Mouse (Mus musculus) CD4-positive helper T cell, adult 2 months (primary cell): ENCODE data around the gene Glcci1.
"Not testable (repeated sequence)": the region's sequence is repeated elsewhere in the genome, so short reads cannot be mapped to it uniquely, and the experiment has no call there.

Experiments used
- DNase-seq: peaks from one replicate; pipeline ENCODE4 v3.0.0-alpha.2; 2012; ENCODE audit warnings: low read depth, missing footprints, low spot score

Gene Glcci1

GRCm38 (mm10) chr6:8495109-8495826 is 14.1 kb upstream of the Glcci1 start:
- DNase-seq, result no peak

GRCm38 (mm10) chr6:8495827-8496222 is 13.6 kb upstream of the Glcci1 start:
- no peak for DNase-seq

GRCm38 (mm10) chr6:8497234-8497867 is 12.0 kb upstream of the Glcci1 start:
- DNase-seq, result no peak

DNA sequence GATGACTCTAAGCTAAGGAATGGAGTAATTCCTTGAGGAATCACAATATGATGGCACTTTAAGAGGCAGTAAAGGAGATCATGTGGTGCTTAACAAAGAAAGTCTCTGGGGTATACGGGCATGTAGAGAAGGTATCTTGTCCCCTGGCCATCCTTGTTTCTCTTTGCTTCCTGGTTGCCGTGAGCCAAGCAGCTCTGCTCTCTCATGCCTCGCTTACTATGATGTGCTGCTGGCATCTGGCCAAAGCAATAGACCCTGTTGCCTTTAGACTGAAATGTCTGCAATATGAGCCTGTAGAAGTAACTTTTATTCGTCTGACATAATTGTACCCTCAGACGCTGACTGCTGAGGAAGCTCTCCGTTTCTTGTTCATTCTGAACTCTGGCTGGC is 11.5 kb upstream of the Glcci1 start:
- DNase-seq, result no peak

GRCm38 (mm10) chr6:8498961-8499360 is 10.4 kb upstream of the Glcci1 start:
- DNase-seq, result no peak

- no peak for DNase-seq
These were observed 5.4 kb upstream of the Glcci1 start for GRCm38 (mm10) chr6:8503953-8504352.

DNA sequence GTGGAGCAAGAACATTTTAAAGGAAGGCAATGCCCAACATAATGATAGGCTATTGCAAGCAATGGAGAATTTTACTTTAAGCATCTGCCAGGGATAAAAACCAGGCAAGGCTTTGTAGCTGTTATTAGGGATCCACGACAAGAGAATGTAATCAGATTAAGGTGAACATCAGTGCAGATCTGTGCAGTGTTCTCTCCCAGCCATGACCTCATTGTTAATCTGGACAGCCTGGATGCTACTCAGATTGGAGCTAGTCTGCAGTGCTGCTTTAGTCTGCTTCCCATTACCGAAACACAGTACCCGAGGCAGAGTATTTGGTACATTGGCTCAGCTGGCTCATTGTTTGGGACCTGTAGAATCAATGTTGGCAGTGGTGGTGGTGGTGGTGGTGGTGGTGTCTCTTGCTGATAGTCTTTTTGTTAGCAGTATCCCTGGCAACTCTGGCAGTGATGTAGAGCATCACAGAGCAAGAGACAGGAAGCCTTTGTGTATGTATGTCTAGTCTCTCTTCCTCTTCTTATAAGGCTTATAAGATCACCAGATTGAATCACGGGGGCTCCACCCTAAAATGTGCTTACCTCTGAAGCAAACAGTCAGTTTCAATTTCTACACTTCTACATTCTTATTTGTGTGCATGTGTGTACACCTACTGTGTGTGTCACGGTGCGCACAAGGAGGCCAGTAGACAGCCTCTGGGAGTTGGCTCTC is 4.7 kb upstream of the Glcci1 start:
- peak; percentile 85 for DNase-seq

- no peak for DNase-seq
These were observed 2.8 kb upstream of the Glcci1 start for GRCm38 (mm10) chr6:8506631-8507030.

- peak; percentile 99 for DNase-seq
These were observed 390 bp upstream of the Glcci1 start for GRCm38 (mm10) chr6:8508883-8509536.

DNA sequence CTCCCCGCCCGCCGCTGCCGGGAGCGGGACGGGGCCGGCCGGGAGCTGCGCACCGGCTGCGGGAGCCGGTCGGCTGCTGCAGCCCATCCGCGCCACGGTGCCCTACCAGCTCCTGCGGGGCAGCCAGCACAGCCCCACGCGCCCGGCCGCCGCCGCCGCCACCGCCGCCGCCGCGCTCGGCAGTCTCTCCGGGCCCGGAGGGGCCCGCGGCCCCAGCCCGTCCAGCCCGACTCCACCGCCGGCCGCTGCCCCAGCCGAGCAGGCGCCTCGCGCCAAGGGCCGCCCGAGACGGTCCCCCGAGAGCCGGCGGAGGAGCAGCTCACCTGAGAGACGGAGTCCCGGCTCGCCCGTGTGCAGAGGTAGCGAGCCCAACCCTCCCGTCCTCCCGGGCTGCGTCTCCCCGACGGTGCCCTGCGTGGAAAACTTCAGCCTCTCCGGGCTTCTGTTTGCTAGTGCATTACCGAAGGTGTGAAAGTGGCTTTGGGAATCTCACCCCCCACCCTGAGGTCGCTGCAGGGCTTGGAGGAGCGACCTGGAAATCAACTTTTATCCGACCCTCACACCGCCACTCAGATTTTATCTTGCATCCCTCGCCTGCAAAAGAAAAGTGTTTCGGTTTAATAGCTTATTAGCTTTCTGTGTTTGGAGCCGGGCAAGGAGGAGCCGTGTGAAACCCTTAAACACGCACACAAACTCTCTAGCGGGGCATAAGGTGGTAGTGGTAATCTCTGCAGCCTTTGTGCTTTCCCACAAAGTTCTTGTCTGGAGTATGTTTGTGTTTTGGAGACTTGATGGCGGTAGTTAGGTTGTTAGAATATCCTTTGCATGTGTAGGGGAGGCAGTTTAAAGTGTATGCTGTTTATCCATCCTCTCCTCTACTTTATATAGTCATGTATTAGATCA is 812 bp downstream of the Glcci1 start:
- DNase-seq, result peak; percentile 58

DNA sequence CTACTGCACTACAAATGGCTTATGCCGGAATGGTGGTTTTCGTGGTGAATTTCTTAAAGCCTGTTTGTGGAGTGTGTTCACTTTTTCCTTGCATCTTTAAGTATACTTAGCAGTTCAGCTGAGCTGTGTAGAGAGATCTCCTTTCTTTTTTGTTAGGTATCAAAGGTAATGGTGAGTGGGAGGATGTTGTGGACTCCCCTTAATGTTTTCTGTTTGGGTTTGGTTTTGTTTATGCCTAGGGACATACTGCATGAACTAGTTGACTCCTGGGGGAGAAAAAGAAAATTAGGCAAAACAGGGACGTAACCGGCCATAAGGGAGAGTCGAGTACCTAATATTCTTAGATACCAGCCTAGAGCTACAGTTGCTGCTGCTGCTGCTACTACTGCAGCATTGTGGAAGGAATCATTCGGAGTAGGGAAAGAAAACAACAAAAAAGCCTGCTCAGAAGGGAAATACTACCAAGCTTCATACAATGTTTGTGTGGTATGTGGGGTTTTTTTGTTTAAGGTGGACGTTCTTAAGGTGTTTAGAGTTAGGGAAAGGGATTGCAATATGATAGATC is 1.5 kb downstream of the Glcci1 start:
- DNase-seq, result peak; percentile 59

DNA sequence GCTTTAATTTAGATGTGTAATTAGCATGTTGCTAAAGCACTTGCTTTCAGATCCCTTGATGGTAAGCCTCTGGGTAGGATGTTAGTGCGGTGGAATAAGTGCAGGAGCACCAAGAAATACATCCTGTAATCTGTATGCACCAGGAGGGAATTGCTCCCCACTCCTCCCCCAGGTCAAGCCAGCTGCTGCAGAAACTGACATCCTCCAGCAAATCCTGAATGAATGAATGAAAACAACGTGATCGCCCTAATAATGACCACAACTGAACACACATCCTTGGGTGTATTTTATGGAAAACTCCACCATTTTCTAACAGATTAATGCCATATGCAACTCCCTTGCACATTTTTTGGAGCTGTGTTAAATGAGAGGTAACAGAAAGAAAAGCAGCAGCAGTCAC is 2.0 kb downstream of the Glcci1 start:
- no peak for DNase-seq

GRCm38 (mm10) chr6:8512416-8512815 is 3.0 kb downstream of the Glcci1 start:
- peak; percentile 46 for DNase-seq

- DNase-seq, result no peak
These were observed 10.3 kb downstream of the Glcci1 start for GRCm38 (mm10) chr6:8519687-8520086.

DNA sequence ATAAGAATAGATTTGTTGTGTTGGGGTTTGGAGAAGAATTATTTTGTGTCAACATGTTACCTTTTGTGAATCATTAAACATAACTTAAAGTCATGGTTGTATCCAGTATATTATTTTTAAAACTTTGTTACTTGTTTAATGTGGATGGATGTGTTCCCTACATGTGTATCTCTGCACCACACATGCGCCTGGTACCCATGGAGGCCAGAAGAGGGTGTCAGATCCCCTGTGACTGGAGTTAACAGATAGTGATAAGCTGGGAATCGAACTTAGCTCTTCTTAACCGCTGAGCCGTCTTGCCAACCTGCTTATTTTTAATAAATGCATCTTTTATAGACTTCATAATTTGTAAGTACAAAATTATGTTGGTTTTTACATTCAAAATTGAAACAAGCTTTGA is 11.8 kb downstream of the Glcci1 start:
- DNase-seq, result no peak

DNA sequence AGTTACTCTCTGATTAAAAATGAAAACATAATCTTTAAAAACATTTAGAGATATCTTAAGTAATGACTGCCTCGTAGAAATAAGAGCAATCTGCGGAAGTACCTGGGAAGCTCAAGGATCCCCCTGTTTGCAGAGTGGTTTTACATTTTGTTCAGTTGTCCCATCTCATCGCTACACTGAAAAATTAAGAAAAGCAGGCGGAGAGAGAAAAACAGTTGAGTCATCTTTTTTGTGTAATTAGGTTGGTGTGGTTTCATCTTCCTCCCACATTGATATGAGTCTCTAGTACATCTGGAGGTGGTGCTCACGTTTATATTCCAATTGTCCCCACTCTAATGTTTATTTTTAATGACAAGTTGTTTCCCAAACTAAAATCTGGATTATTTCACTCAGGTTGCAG is 15.3 kb downstream of the Glcci1 start:
- DNase-seq, result no peak

DNA sequence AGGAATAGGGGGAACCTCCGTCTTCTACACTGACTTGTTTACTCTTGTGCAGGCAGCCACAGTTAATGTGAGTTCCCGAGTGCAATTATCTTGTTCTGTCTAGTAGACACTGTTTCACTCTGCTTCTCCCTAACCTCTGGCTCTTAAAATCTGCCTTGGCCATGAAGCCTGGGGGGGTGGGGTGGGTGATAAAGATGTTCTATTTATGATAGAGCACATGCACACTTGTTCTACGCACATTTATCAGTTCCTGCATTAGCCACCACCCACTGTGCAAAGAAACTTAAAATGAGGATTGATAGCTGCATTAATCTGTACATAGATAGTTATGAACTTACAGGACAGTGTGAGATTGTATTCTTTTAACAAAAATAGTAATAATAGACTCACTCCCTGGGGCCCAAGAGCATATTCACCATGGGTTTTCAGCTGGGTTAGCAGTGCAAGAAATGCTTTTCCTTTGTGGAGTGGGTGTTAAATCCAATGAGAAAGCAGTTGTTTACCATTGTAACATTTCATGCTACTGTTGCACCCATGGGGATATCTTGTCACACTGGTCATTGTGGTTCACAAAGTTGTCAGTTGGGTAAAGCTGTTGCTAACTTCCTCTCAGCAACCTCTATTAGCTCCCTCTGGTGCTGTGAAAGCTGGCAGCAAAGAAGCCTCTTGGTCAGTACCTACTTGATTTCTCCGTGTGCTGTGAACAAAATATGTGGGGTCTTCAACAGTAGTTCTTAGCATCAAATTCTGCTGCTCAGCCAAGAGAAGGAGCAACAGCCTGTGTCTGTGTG is 21.9 kb downstream of the Glcci1 start:
- no peak for DNase-seq

DNA sequence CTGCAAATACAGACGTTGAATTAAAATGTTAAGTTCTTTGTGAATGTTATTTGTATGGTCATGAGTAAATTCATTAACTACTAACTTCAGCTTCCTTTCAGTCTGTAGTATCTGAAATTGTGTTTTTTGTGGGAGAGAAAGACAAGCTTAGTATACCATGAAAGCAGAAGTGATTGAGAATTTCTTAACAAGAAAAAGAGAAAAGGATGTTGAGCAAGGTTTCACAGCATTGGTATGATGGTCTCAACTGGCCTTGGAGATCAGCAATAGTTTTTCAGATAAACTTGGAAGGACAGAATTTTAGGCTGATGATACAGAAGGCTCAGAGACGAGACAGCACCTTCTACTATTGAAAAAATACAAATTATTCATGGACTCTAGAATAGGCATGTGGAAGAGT is 27.5 kb downstream of the Glcci1 start:
- DNase-seq, result no peak

DNA sequence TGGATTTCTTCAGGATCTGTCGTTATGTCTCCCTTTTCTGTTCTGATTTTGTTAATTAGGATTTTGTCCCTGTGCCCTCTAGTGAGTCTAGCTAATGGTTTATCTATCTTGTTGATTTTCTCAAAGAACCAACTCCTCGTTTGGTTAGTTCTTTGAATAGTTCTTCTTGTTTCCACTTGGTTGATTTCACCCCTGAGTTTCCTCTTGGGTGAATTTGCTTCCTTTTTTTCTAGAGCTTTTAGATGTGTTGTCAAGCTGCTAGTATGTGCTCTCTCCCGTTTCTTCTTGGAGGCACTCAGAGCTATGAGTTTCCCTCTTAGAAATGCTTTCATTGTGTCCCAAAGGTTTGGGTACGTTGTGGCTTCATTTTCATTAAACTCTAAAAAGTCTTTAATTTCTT is 32.1 kb downstream of the Glcci1 start:
- DNase-seq, result not testable (repeated sequence)

GRCm38 (mm10) chr6:8544822-8545221 is 35.4 kb downstream of the Glcci1 start:
- no peak for DNase-seq
